Mouse (Mus musculus) urinary bladder, postnatal 36 days (tissue): ENCODE measurements around the gene Rhoh.

Experiments used
- DNase-seq, 2 experiments: peaks; one replicate each; pipeline ENCODE4 v3.0.0; 2022; ENCODE audit warnings: low spot score in 2 of 2, mixed read lengths in 1 of 2

The Rhoh gene

GRCm38 (mm10) chr5:65861154-65861944 is at the start of gene Rhoh:
Rhoh (plus strand) TSS chr5:65861213.
- DNase-seq = no peak

- no peak for DNase-seq
Observed at GRCm38 (mm10) chr5:65823601-65824133, 37.3 kb upstream of the Rhoh start.

GRCm38 (mm10) chr5:65826476-65826875 is 34.5 kb upstream of the Rhoh start:
- DNase-seq = no peak

GRCm38 (mm10) chr5:65827102-65827501 is 33.9 kb upstream of the Rhoh start:
- no peak for DNase-seq

GRCm38 (mm10) chr5:65828261-65828660 is 32.8 kb upstream of the Rhoh start:
- DNase-seq = no peak

- no peak for DNase-seq
Observed at GRCm38 (mm10) chr5:65829059-65829458, 32.0 kb upstream of the Rhoh start.

GRCm38 (mm10) chr5:65831917-65832618 is 28.9 kb upstream of the Rhoh start:
- no peak for DNase-seq

GRCm38 (mm10) chr5:65833092-65833491 is 27.9 kb upstream of the Rhoh start:
- DNase-seq = no peak

- no peak for DNase-seq
Observed at GRCm38 (mm10) chr5:65833766-65834498, 27.1 kb upstream of the Rhoh start.

GRCm38 (mm10) chr5:65838053-65838452 is 23.0 kb upstream of the Rhoh start:
- no peak for DNase-seq

- no peak for DNase-seq
Observed at GRCm38 (mm10) chr5:65842947-65843346, 18.1 kb upstream of the Rhoh start.

GRCm38 (mm10) chr5:65846534-65846933 is 14.5 kb upstream of the Rhoh start:
- no peak for DNase-seq

- DNase-seq = no peak
Observed at GRCm38 (mm10) chr5:65846958-65847357, 14.1 kb upstream of the Rhoh start.

GRCm38 (mm10) chr5:65847656-65848055 is 13.4 kb upstream of the Rhoh start:
- DNase-seq = no peak

- DNase-seq = no peak
Observed at GRCm38 (mm10) chr5:65850765-65851164, 10.2 kb upstream of the Rhoh start.

- no peak for DNase-seq
Observed at GRCm38 (mm10) chr5:65854786-65855191, 6.2 kb upstream of the Rhoh start.

GRCm38 (mm10) chr5:65855571-65855970 is 5.4 kb upstream of the Rhoh start:
- DNase-seq = no peak

- DNase-seq = no peak
Observed at GRCm38 (mm10) chr5:65856591-65857411, 4.2 kb upstream of the Rhoh start.

- no peak for DNase-seq
Observed at GRCm38 (mm10) chr5:65857935-65858334, 3.1 kb upstream of the Rhoh start.

GRCm38 (mm10) chr5:65858355-65858754 is 2.7 kb upstream of the Rhoh start:
- no peak for DNase-seq

GRCm38 (mm10) chr5:65858898-65859297 is 2.1 kb upstream of the Rhoh start:
- no peak for DNase-seq
